Mouse (Mus musculus) right cerebral cortex, adult 18-20 months (tissue): ENCODE data around the gene Rras.
"Not testable (repeated sequence)": the region's sequence is repeated elsewhere in the genome, so short reads cannot be mapped to it uniquely, and the experiment has no call there.

Source experiments
- DNase-seq: peaks from one replicate; pipeline ENCODE4 v3.0.0; 2022; ENCODE audit warnings: mixed read lengths

The Rras gene

DNA sequence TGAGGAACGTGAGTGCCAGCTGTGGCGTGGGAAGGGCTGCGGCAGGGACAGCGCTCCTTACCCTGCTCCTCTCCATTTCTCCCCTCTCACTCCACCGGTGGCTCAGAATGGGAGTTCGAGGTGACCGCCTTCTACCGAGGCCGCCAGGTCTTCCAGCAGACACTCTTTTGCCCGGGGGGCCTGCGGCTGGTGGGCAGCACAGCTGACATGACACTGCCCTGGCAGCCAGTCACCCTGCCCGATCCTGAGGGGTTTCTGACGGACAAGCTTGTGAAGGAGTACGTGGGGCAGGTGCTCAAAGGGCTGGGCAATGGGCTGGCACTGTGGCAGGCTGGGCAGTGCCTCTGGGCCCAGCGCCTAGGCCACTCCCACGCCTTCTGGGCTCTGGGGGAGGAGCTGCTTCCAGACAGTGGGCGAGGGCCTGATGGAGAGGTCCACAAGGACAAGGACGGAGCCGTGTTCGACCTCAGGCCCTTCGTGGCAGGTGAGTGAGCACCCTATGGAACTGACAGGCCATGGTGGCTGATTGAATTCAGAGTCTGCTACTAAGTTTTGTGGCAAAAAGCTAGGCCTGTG is 17.1 kb upstream of the Rras start:
- no peak for DNase-seq

DNA sequence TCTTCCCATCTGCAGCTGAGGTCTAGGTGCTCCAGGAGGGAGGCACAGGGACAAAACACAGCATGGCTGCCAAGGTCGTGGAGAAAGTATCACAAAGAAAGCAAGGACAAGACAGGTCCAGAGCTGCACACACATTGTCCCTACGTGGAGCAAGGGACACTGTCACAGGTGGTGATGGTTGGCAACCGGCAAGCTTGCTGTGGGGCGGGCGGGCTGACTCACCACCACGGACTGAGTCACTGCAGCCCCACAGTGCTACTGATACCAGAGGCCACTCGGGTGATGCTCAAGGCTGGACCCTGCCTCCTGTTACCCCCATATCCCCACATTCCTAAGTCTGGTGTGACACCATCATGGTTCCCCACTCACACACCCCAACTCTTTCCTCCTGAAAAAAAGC is 15.3 kb upstream of the Rras start:
- DNase-seq: no peak

DNA sequence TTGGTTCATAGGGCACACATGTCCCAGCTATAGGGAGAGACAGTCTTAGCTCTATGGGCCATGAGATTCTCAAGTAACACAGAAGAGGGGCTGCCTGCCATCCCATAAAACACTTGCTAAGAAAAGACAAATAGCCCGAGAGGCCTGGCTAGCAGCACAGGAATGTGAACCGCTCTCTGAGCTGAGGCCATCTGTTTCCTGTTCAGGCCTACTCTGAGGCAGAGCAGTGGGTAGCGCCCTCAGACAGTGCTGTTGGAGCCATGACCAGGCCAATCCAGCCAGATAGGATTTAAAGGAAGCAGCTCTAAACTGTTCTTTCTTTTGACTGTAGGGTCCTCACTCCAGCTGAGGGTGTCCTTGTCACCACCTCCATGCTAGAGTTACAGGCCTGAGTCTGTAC is 13.2 kb upstream of the Rras start:
- DNase-seq: no peak

DNA sequence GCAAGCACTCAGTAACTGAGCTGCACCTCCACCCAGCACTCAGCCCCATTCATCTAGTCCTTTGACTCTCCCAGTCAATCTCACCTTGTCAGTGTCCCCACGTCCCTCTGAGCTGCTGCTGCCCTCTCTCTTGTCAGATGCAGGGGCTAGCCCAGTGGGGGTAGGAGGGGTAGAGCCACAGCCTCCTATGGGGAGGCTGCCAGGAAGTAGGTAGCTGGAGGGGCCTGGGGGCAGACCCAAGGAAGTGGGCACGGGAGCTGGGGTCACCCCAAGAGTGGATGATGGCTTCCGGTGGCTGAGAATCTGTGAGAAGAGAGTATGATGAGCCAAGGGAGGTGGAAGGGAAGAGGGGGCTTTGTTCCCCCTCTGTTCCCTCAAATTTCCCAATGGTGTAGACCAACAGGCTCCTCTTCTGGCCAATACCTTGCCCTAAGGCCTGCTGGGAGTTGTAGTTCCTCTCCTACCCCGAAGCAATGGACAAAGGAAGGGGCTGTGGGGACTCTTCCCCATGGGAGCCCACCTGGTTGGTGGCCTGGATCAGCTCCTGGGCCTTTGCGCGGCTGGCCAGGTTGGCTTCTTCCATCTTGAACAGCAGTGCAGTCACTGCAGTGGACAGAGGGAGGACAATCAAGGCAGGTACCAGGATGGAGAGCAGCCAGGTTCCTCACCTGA is 12.3 kb upstream of the Rras start:
- DNase-seq: no peak

DNA sequence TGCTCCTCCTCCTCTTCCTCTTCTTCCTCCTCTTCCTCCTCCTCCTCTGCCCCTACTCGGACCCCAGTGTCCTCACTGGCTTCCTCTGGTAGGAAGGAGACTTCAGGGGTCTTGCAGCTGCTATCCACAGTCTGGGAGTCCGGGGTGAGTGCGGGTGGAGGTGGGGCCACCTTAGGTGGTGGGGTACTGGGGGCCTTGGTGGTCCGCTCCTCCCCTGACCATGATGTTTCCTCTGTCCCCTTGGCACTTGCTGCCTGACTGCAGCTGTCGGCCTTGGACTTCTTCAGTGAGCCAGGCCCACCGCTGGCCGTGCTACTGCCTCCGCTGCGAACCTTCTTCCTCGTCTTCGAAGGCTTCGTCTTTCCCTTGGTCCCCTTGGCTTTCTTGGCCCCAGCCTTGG is 11.3 kb upstream of the Rras start:
- no peak for DNase-seq

DNA sequence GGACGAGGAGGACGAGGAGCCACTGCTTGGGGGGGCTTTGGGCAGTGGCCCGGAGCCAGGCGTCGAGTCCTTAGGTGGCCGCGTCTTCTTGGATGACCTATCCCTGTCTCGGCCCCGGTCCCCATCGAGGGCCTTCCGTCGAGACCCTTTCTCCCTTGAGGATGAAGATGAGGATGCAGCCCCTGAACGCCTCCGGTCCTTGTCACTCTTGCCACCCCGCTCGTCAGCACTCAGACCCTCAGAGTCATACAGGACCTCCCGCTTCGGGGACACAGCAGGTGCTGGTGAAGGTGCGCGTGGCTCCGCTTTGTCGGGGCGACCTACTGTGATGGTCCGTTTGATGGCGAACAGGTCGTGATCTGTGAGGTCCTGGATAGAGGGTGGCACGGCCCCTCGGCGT is 10.6 kb upstream of the Rras start:
- DNase-seq: no peak

DNA sequence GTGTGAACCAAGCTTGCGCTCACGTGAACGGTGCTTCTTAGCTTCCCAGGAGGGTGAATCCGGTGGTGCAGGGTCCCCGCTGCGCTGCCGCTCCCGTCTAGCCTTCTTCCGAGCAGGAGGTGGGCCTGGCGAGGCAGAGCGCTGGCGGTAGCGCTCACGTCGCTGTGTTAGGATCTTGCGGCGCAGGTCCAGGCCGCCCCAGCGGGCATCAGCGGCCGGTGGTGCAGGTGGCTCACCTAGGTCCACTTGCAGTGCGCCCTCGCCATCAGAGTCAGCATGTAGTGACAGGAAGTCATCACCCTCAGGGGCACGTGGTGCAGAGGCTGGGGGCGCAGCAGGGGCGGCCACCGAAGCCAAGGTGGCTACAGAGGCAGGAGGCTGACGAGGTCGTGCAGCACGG is 9.9 kb upstream of the Rras start:
- no peak for DNase-seq

DNA sequence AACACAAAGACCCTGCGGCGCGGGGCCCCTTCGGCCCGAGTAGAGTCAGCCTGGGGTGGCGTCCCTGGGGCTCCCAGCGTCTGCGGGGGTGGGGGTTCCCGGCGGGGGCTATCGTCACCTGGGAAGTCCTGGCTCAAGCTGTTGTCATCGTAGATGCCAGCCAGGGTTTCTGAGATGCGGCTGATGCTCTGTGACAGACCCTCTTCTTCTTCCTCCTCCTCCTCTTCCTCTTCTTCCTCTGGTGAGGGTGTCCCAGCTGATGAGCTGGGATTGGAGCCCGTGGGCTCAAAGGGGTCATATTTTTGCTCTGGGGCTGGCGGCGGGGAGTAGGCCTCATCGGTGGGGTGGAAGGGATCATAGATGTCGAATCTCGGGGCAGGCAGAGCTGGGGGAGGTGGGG is 9.3 kb upstream of the Rras start:
- no peak for DNase-seq

DNA sequence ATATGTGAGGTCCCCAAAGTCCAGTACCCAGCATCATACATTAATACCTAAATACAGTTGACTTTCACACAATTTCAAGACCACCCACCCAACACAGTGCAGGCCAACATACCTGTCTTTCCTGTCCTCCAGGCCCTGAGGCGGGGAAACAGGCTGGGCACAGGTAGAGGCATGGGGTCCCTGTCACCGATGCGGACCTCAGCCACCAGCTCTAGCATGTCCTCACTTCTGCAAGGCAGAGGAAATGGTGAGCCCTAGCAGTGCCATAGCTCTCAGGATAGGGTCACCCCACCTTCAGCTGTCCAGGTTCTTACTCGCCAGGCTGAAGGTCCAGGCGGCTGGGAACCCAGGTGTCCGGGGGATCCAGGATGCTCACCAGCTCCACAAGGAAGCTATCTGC is 5.8 kb upstream of the Rras start:
- no peak for DNase-seq

DNA sequence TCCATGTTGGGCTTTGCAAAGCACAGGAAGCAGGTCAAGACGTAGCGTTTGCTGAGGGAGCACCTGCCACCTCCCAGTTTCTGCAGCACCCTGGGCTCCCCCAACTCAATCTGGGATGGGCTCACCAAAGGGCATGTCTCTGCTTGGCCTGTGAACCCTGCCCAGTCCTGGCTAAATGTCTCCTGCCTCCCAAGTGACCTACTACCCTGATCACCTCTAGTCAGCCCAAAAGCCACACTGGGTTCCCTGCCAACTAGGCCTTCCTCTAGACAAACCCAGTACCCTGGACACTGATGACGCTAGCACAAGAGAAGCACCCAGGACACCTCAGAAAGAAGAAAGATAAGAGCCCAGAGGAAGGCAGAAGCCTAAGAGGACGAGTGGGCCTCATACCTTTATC is 4.9 kb upstream of the Rras start:
- no peak for DNase-seq

DNA sequence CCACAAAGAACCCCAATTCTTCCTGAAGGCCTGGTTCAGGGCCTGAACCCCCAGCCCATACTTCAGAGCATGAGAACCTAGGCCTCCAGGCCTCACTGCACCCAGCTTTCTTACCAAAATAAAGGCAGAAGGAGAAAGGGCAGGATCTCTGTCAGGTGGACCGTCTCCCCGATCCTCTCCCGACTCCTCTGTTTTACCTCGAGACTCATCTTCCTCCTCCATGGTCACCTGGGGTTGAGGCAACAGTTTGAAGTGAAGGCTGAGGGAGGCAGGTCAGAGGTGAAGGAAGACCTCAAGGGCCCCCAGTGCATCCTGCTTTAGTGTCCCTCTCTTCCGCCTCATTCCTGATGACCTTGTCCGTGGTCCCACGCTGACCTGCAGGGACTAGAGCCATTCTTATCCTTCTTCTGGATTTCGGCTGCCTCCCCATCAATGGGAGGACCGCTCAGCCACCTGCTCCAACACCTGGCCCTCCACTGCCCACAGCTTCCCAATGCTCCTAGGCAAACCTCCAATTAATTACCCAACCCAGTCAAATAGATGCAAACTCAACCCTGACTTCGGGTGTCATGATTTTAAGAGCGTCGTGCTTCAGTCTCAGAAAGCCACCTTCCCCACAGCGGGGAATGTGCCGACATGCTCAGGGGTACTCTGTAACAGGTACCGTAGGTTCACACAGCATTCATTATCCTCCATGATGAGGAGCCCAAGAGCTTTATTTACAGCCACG is 4.2 kb upstream of the Rras start:
- no peak for DNase-seq

DNA sequence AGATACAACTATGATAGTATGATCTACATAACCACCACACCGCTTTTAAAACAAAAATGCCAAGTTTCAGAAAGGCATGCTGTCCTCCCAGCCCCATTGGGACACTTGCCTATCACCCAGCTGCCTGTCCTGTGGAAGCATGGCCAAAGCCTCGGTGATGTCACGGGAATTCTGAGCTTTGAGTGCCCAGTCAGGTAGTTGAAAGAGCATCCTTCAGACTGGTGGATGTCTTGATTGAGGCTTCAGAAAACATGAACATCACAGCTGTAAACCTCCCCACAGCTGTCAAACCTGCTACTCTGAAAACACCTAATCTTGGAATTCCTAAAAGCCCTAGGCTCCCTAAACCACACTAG is 3.7 kb upstream of the Rras start:
- DNase-seq: no peak

DNA sequence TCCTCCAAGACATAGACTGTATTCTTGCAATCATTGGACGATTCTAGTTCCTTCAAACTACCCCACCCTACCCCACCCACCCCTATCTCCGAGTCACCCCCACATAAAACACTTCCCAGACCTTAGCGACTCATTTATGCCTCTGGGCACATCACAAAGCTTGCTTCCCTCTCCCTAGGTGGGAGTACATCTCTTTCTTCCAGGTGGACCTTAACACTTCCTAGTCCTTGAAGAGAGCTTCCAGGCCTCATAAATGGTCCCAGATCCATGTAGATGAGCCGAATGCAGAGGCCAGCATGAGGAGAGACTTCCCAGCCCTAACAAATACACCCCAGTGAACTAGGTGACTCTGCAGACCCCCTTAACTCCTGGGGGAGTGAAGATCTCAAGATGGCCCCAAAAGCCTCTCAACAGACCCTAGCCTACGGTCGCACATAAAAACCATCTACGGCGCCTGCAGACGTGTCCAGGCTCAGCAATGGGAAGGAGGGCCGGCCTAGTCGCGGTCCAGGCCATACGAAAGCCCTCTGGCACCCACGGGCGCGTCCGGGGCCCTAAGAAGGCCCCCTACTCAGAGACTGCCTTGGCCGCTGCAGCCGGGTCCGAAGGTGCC is 2.3 kb upstream of the Rras start:
- no peak for DNase-seq

DNA sequence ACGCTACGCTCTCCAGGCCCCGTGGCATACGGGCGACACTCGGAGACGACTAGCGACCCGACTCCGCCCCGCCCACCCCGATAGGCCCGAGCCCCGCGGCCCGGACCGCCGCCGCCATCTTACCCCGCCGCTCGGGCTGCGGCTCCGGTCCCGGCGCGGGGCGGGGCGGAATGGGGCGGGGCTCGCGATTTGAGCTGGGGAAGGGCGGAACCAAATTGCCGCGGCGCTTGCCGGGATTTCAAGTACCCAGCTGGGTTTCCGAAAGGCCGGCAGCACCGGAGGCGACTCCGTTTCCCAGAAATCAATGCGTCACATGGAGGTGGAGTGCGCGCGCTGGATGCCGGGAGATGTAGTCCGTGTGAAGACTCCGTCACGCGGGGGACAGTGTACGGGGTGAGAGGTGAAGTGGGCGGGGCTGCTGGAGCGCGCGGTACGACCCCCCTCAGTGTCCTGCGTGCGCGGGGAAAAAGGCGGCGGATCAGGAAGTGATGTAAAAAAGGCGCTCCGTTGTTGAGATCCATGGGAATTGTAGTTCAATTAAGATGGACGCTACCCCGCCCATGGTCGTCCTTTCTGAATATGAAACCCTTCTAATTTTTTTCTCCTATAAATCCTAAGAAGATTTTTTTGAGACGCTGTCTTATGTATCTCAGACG is 1.7 kb upstream of the Rras start, which contains the start of gene Scaf1:
Scaf1 (minus strand) TSS at position 407 of the 656 bp plus-strand sequence.
- DNase-seq: peak; percentile 100

DNA sequence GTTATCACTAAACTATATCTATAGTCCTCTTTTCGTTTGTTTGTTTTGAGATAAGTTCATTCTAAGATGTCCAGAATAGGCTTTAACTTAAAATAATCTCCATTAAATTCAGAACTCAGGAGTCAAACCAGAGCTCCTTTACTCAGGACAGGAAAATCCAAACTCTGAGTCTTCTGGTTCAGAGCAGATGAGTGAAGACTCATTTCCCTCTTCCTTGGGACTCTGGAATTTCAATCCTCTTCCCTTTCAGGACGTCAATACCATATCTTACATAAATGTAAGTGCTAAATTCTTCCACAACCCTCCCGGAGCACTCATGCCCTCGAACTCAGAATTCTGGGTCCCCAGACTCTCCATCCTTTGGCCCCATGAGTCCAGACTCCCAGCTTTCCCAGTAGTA is 1.0 kb upstream of the Rras start:
- DNase-seq: no peak

DNA sequence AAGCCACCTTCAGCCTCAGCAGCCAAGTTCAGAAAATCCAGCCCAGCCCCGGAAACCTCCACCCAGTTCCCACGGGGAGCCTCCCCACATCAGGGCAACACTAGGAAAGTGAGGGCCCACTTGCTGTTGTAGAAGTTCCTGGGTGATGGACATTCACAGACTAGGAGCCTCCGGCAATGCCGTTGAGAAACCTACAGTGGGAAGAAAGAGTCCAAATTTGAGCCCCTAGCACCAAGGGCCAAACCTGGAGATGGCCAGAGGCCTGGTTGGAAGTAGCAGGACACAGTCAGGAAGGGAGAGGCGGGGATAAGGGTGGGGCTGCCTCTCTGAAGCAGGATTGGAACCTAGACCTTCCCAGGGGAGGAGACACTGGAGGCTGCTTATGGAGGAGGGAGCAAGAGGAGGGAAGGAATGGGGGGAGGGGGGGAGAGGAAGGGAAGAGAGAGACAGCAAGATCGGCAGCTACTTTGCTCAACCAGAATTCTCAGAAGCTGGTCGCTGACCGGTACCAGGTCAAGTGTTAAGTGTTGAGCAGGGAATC is 1.3 kb downstream of the Rras start:
- peak; percentile 44 for DNase-seq

DNA sequence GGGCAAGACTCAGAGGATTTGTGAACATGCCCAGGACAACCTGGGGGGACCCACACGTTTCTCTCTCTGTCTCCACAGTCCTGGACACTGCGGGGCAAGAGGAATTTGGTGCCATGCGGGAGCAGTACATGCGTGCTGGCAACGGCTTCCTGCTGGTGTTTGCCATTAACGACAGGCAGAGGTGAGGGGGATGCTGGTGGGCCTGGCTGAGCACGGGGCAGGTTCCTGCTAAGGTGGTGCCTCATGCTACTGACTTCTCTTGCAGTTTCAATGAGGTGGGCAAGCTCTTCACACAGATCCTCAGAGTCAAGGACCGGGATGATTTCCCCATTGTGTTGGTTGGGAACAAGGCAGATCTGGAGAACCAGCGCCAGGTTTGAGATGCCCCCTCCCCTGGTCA is 2.5 kb downstream of the Rras start:
- no peak for DNase-seq

DNA sequence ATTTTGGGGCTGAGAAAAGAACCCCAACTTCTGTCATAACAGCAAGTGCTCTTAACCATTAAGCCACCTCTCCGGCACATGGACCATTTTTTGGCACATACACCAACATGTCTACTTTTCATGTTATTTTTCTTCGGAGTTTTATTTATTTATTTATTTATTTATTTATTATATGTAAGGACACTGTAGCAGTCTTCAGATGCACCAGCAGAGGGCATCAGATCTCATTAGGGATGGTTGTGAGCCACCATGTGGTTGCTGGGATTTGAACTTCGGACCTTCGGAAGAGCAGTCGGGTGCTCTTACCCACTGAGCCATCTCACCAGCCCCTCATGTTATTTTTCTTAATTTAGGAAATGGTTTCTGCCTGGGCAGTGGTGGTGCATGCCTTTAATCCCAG is 6.0 kb downstream of the Rras start:
- not testable (repeated sequence) for DNase-seq

DNA sequence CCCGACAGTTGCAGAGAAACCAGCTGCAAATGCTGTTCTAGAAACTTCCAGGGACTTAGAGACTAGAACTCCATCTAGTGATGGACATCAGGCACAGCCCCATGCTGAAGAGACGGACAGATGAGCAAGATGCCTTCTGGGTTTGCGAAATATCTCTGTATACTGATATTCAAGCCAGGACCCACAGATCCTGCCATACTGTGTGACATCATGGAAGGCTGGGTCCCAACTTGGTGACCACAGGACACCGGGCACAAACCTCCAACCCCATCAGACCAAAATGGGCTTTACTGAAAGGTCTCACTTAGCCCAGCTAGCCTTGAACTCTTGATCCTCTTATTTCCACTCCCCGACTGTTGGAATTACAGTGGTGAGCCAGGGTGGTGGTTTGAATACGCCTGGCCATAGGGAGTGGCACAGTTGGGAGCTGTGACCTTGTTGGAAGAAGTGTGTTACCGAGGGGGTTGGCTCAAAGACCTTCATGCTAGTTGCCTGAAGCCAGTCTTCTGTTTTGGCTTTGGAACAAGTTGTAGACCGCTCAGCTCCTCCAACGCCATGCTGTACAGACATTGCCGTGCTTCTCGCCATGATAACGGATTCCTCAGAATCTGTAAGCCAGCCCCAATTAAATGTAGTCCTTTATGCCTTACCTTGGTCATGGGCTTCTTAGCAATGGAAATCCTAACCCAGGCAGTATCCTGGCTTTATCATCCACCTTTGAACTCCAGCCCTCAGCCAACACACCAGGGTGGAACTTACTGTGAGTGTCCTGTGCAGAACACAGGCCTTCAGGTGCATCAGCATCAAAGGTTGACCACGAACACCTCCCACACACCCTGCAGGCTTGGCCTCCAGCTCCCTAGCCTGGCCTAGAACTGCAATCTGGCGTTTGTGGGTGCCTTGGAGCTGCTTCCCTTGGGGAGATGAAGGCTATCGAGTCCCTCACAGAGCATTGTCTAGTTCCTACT is 6.8 kb downstream of the Rras start:
- no peak for DNase-seq

DNA sequence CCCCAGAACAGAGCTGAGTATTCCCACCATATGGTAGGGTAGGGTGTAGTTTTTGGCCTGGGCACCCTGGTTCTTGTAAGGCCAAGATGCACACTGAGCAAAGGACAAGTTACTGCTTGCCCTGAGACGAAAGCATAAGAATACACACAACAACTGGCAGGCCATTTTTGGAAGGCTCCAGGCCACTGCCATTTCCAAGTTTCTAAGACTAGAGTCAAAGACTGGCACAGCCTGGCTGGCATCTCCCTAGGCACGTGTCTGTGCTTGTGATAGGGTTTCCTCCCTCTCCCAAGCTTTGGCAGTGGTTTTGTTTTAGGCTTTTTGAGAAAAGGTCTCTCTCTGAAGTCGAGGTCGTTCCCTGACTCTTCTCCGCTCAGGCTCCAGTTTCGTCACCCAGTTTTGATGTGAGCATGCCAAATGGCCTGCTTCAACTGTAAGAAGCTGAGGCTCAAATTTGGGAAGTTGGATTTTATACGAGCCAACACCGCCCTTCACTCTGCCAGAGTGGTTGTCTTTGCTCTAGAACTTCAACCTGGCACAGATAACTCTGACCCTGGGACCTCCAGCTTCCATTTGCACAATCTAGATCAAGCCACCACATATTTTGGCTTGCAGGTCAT is 8.0 kb downstream of the Rras start:
- DNase-seq: no peak

DNA sequence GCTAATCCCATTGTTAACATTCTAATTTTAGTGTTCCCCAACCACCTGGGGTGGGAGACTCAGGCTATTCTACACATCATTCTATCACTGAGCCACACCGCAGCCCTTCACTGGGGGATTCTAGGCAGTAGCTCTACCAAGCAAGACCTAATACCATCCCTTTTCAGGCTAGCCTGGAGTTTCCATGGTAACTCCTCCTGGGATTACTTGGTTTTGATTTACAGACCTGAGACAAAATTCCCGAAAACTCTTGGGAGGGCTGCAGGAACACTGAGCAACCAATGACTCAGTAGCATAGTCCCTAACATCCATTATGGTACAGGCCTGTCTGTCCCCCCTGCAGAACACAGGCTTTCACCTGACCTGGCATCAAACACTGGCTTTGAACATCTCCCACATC is 8.5 kb downstream of the Rras start:
- DNase-seq: no peak

DNA sequence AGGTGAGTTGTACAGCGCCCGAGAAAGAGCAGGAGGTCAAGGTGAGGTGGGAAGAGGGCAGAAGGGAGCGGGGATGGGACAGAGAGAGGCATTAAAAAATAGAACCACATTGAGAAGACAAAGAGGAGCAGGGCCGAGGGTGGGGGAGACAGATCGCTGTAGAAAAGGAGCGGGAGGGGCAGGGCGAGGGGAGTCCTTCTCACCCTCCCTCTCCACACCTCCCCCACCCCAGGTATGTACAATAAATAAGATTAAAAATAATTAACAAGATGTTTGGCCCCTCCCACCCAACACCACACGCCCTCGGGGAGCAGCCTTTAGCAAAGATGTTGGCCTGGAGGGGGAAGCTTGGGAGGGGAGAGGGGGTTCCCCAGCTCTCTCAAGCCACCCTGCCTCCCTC is 10.0 kb downstream of the Rras start:
- no peak for DNase-seq
